Mouse (Mus musculus) intestine, embryonic 14.5 days (tissue): ENCODE results near the gene Sf3b2. TPM values are rescaled to one million over a fixed set of nuclear protein-coding genes. Genes with fewer than 3 reads are reported as not detected.
A peak's percentile ranks its signal among the peaks of the same experiment; 100 is the strongest.

Source experiments
- ATAC-seq: fragments of 200-750 bp; cut with Nextera tagmentation; replicated peaks from 2 replicates; pipeline ENCODE4 v1.8.0; 2017; ENCODE audit warnings: low read depth, moderate number of reproducible peaks, moderate TSS enrichment, moderate library complexity; ENCODE audit not compliant: low FRiP score, low TSS enrichment
- DNase-seq: peaks from one replicate; pipeline ENCODE4 v3.0.0-alpha.2; 2018; ENCODE audit warnings: low spot score
- H3K27ac ChIP-seq: fragments of 300-500 bp; sonication (generic); 2 replicates; pipeline ENCODE4 v1.5.1; 2014; ENCODE audit warnings: low read depth, mild to moderate bottlenecking, control low read depth
- H3K27me3 ChIP-seq: fragments of 300-500 bp; sonication (generic); replicated peaks from 2 replicates; pipeline ENCODE4 v1.6.1; 2014; ENCODE audit warnings: low read length, control low read depth; ENCODE audit not compliant: control insufficient read depth, insufficient read depth
- H3K36me3 ChIP-seq: fragments of 300-500 bp; sonication (generic); 2 replicates; pipeline ENCODE4 v1.6.1; 2014; ENCODE audit warnings: low read length, control low read depth; ENCODE audit not compliant: control insufficient read depth, insufficient read depth
- H3K4me1 ChIP-seq: fragments of 300-500 bp; sonication (generic); replicated peaks from 2 replicates; pipeline ENCODE4 v1.6.1; 2014; ENCODE audit warnings: low read length, control low read depth, mixed read lengths; ENCODE audit not compliant: control insufficient read depth, insufficient read depth
- H3K4me2 ChIP-seq: fragments of 300-500 bp; sonication (generic); 2 replicates; pipeline ENCODE4 v1.6.1; 2014; ENCODE audit warnings: low read length
- H3K4me3 ChIP-seq: fragments of 300-500 bp; sonication (generic); 2 replicates; pipeline ENCODE4 v1.5.1; 2014; ENCODE audit warnings: low read depth, low read length, control low read depth, mixed read lengths
- H3K9ac ChIP-seq: fragments of 300-500 bp; sonication (generic); 2 replicates; pipeline ENCODE4 v1.6.1; 2014; ENCODE audit warnings: mild to moderate bottlenecking, low read length
- H3K9me3 ChIP-seq: fragments of 300-500 bp; sonication (generic); 2 replicates; pipeline ENCODE4 v1.6.1; 2016; ENCODE audit warnings: low read length, control low read depth; ENCODE audit not compliant: control insufficient read depth
- WGBS: fragments of 180-500 bp; shearing (Covaris S2); extraction: QIAGEN DNeasy Blood & Tissue Kit; methylation state at CpG from one replicate; pipeline ENCODE4 v1.1.7; 2014; 5-methylcytosine and 5-hydroxymethylcytosine counted together
- polyA plus RNA-seq: library from polyadenylated mRNA; unstranded; fragments of >200 nt; fragmentation: Nextera tagmentation; extraction: Ambion mirVana; gene quantifications from 2 replicates; pipeline ENCODE4 v1.2.1, GENCODE M21; 2014

Sf3b2 gene
- polyA plus RNA-seq, result 321 and 334 TPM in 2 replicates

DNA sequence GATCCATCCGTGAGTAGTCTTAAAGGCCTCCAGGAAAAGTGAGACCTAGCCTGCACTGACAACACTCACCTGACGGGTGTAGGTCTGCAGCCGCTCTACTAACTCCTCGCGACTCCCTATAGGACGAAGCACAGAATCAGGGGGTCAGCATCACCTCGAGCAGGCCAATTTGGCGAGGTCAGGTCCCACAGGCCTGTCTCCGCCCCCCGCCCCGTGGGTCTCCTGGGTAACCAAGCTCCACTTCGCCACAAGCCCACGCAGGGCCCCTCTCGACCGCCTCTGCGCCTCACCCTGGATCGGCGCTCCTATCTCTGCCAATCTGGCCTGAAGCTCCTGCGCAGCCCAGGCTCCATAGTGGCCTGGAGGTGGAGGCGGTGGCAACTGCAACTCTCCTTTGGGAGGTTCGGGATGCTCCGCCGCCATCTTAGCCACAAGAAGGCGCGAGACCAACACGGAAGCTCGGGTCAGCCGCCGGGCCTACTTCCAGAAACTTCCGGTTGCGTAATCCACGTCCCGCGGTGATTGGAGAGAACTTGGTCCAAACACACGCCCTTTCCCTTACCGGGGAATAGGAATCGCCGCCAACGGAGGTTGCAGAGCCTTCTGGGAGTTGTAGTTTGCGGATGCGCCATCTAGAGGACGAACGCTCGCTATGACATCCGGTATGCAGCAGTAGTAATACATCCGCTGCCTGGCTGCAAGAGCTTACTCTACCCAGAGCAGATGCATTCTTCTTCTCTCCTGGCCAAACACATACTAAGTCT is at the start of gene Sf3b2:
Gene Sf3b2, minus strand, starts transcription at position 484 of the 764 bp plus-strand sequence.
- Histone ChIP-seq H3K9me3 (no peaks in the 10 kb centered on the region), H3K4me2 (peak within 1 kb of the TSS; percentile 64), H3K36me3 (peaks cover 37% of the 10 kb centered on the region), H3K4me1 (peaks cover 17% of the 10 kb centered on the region), H3K27ac (peak within 1 kb of the TSS; percentile 84), H3K27me3 (no peaks in the 10 kb centered on the region), H3K9ac (peak within 1 kb of the TSS; percentile 61), H3K4me3 (peak within 1 kb of the TSS; percentile 78)
- under 1% methylated on average over 46 of the region's 46 CpGs for WGBS
- peak; percentile 94 for DNase-seq
- ATAC-seq, result peak; percentile 95

DNA sequence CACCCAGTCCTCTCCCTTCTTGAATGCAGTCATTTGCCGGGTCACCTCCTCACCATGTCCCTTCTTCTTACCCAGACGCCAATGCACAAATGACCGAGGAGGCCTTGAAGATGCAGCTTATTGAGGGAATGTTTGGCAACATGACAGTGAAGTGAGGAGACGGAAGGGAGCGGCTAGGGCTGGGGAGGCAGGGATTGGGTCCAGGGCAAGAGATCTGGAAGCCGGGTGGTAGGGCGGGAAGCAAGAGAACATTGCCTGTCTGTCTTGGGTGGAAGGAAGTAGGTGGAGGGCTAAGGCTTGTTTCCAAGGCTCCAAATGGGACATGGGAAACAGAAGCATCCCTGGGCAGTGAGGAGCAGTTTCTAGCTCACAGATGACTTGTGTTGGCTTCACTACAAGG is 46.1 kb upstream of the Sf3b2 start:
- DNase-seq, result no peak
- no peak overlapping the region for H3K9ac ChIP-seq
- no peaks in the 10 kb centered on the region for H3K9me3 ChIP-seq
- no peak overlapping the region for H3K4me2 ChIP-seq
- no peaks in the 10 kb centered on the region for H3K27me3 ChIP-seq
- no peaks in the 10 kb centered on the region for H3K36me3 ChIP-seq
- 84% methylated on average over 7 of the region's 7 CpGs for WGBS
- no peaks in the 10 kb centered on the region for H3K4me1 ChIP-seq
- ATAC-seq, result no peak
- H3K4me3 ChIP-seq, result no peak overlapping the region
- H3K27ac ChIP-seq, result no peak overlapping the region

DNA sequence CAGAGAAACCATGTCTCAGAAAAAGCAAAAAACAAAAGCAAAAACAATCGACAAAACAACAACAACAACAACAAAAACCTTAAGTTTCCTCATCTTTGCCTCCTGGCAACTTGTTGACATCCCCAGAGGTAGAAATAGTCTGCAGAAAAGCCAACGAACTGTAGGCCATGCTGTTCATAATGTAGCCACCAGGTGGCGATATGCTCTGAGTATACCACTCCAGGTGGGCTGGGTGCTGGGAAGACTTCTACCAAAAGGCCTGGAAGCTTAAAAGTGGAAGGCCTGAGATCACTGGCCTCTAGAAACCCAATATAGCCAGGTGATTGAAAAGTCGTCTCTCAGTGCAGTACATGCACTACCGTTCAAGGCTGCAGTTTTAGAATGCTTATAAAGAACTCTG is 42.7 kb upstream of the Sf3b2 start:
- H3K4me2 ChIP-seq, result no peak overlapping the region
- 23% methylated on average over 5 of the region's 5 CpGs for WGBS
- no peak overlapping the region for H3K27ac ChIP-seq
- no peaks in the 10 kb centered on the region for H3K9me3 ChIP-seq
- no peaks in the 10 kb centered on the region for H3K4me1 ChIP-seq
- DNase-seq (peak; percentile 89), ATAC-seq (no peak)
- no peak overlapping the region for H3K4me3 ChIP-seq
- H3K36me3 ChIP-seq, result no peaks in the 10 kb centered on the region
- H3K27me3 ChIP-seq, result no peaks in the 10 kb centered on the region
- H3K9ac ChIP-seq, result no peak overlapping the region

DNA sequence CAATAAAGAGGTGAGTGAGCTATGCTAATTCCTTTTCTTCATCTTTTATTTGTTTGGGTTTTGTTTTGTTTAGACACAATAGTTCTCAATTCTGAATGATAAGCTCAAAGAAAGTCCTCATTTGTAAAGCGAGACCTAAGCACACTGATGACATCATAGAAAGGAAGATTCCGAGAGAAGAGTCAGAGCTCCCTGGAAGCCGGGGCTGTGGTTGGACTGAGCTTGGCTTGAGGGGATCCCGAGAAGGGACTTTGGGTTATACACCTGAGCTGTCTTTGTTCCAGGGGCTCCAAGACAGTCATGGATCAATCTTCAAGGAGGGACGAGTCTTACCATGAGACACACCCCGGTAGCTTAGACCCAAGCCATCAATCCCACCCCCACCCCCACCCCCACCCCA is 40.2 kb upstream of the Sf3b2 start, which contains the start of gene Catsper1:
Gene Catsper1, plus strand, starts transcription at position 301 of the 400 bp plus-strand sequence.
- no peaks in the 10 kb centered on the region for H3K9me3 ChIP-seq
- WGBS, result 92% methylated on average over 6 of the region's 6 CpGs
- H3K4me1 ChIP-seq, result no peaks in the 10 kb centered on the region
- H3K9ac ChIP-seq, result no peak within 1 kb of the TSS
- H3K27ac ChIP-seq, result no peak within 1 kb of the TSS
- H3K27me3 ChIP-seq, result no peaks in the 10 kb centered on the region
- H3K4me2 ChIP-seq, result no peak within 1 kb of the TSS
- H3K36me3 ChIP-seq, result no peaks in the 10 kb centered on the region
- H3K4me3 ChIP-seq, result no peak within 1 kb of the TSS
- DNase-seq (no peak), ATAC-seq (no peak)

DNA sequence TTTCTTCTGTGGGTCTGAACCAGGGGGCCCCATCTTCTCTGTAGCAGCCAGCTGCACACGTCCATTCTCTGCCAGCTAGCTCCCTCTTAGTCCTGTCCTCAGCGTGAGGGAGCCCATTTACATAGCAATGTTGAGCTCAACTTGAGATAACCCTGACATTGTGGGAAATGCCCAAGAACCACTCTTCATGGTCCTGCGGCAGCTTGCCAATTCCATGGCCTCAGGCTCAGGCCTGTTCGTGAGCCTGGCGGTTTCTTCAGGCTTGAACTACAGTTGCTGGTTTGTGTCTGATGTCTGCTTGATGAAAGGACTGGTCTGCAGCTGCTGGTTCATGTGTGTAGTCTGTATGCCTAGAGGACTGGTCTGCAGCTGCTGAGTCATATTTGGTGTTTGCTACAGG is 39.5 kb upstream of the Sf3b2 start:
- no peaks in the 10 kb centered on the region for H3K36me3 ChIP-seq
- ATAC-seq (no peak), DNase-seq (no peak)
- H3K4me3 ChIP-seq, result no peak overlapping the region
- H3K9ac ChIP-seq, result no peak overlapping the region
- no peak overlapping the region for H3K4me2 ChIP-seq
- whole genome bisulfite sequencing, result 70% methylated on average over 5 of the region's 5 CpGs
- no peaks in the 10 kb centered on the region for H3K27me3 ChIP-seq
- no peaks in the 10 kb centered on the region for H3K4me1 ChIP-seq
- H3K9me3 ChIP-seq, result no peaks in the 10 kb centered on the region
- no peak overlapping the region for H3K27ac ChIP-seq

DNA sequence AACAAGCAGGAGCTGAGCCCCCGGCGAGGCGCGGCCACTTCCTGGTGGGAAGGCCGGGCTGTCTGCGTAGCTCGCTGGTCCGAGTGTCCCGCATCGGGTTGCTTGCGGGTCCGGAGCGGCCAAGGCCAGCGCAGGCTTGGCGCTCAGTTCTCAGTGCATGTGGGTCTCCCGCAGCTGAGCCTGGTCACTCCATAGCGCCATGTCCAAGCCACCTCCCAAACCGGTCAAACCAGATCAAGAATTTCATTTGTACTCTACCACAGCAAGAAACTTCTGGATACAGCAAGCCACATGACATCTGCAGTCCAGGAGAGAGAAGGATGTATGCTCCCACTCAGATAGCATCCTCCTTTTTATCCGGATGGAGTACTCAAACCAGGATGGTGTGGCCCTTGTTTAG is 32.7 kb upstream of the Sf3b2 start:
- Histone ChIP-seq H3K4me2 (no peak overlapping the region), H3K4me3 (no peak overlapping the region), H3K9ac (no peak overlapping the region), H3K27me3 (no peaks in the 10 kb centered on the region), H3K4me1 (no peaks in the 10 kb centered on the region), H3K36me3 (no peaks in the 10 kb centered on the region), H3K27ac (no peak overlapping the region), H3K9me3 (no peaks in the 10 kb centered on the region)
- 61% methylated on average over 19 of the region's 19 CpGs for WGBS
- DNase-seq, result no peak
- ATAC-seq, result no peak

DNA sequence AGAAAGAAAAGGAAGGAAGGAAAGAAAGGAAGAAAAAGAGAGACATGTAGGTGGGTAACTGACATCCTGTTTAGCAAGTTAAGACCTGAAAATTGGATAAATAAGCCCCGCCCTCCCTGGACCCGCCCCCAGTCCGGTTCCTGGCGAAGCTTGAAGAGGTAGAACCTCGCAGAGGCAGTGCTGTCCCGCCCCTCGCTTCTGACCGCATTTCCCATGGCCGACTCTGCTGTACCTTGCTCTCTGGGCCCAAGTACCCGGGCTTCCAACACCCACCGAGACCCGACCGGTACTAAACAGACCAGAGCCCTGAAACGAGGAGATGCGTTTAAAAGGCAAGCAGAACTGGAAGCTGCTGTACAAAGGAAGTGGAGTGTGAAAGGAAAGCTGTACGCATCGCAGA is 28.5 kb upstream of the Sf3b2 start:
- H3K27ac ChIP-seq, result no peak overlapping the region
- no peak overlapping the region for H3K9ac ChIP-seq
- ATAC-seq, result no peak
- H3K4me1 ChIP-seq, result no peaks in the 10 kb centered on the region
- no peaks in the 10 kb centered on the region for H3K36me3 ChIP-seq
- H3K4me2 ChIP-seq, result no peak overlapping the region
- no peak for DNase-seq
- 52% methylated on average over 17 of the region's 17 CpGs for WGBS
- H3K27me3 ChIP-seq, result no peaks in the 10 kb centered on the region
- no peaks in the 10 kb centered on the region for H3K9me3 ChIP-seq
- no peak overlapping the region for H3K4me3 ChIP-seq

DNA sequence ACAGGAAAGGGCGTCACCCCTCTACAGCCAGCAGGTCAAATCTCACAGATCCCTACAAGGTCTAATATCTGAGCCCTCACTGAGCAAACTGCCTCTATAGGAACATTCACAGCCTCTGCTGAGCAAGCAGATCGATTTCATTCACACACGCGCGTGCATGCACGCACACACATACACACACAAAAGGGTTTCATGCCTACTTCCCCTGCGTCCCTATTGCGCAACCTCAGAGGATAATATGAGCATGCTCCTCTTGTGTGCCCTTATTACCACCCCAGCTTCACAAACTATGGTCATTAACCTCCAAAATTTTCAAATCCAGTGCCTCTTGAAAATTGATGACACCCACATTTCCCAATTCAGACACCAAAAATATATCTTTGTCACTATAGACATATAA is 17.9 kb upstream of the Sf3b2 start:
- WGBS, result 91% methylated on average over 8 of the region's 8 CpGs
- H3K9ac ChIP-seq, result no peak overlapping the region
- H3K27me3 ChIP-seq, result no peaks in the 10 kb centered on the region
- H3K27ac ChIP-seq, result no peak overlapping the region
- H3K36me3 ChIP-seq, result no peaks in the 10 kb centered on the region
- no peak for DNase-seq
- H3K4me3 ChIP-seq, result no peak overlapping the region
- ATAC-seq, result no peak
- H3K4me1 ChIP-seq, result no peaks in the 10 kb centered on the region
- peaks cover 6% of the 10 kb centered on the region; the same call in 1 of the 2 replicates for H3K9me3 ChIP-seq
- H3K4me2 ChIP-seq, result no peak overlapping the region

DNA sequence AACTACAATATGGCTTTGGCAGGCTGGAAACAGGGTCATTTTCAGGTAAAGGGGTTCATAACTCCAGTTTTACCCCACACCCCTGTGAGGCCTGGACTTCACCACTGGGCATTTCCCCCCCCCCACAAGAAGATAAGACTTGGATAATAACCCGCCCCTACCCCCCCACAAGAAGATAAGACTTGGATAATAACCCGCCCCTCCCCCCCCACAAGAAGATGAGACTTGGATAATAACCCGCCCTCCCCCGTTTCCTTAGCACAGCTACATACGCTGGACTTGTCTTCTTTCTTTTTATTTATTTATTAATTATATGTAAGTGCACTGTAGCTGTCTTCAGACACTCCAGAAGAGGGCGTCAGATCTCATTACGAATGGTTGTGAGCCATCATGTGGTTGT is 13.8 kb upstream of the Sf3b2 start:
- no peak for DNase-seq
- no peaks in the 10 kb centered on the region for H3K36me3 ChIP-seq
- H3K9me3 ChIP-seq, result no peaks in the 10 kb centered on the region
- no peak overlapping the region for H3K4me3 ChIP-seq
- no peak overlapping the region for H3K27ac ChIP-seq
- H3K27me3 ChIP-seq, result 0 out of 2 replicates have a peak, but pooled peaks cover 3% of the 10 kb centered on the region
- H3K9ac ChIP-seq, result no peak overlapping the region
- 84% methylated on average over 7 of the region's 7 CpGs for WGBS
- H3K4me2 ChIP-seq, result no peak overlapping the region
- no peaks in the 10 kb centered on the region for H3K4me1 ChIP-seq
- no peak for ATAC-seq
